Mouse (Mus musculus) myocyte (in vitro differentiated cells): ENCODE data around the gene Narf. TPM values are rescaled to one million over a fixed set of nuclear protein-coding genes. Genes with fewer than 3 reads are reported as not detected.

ENCODE experiments used
- H3K27me3 ChIP-seq: one replicate; pipeline ENCODE4 v1.6.1; 2011; ENCODE audit not compliant: control insufficient read depth, insufficient read depth, insufficient read length
- H3K36me3 ChIP-seq: one replicate; pipeline ENCODE4 v1.6.1; 2011; ENCODE audit not compliant: control insufficient read depth, insufficient read depth
- H3K4me2 ChIP-seq: one replicate; pipeline ENCODE4 v1.6.1; 2011; ENCODE audit warnings: low read depth, control low read depth
- H3K4me3 ChIP-seq: one replicate; pipeline ENCODE4 v1.5.1; 2011; ENCODE audit warnings: mild to moderate bottlenecking, control low read depth, moderate library complexity
- H3K79me2 ChIP-seq: one replicate; pipeline ENCODE4 v1.6.1; 2011; ENCODE audit not compliant: control insufficient read depth, insufficient read depth
- H3ac ChIP-seq: one replicate; pipeline ENCODE4 v1.6.1; 2011; ENCODE audit not compliant: control insufficient read depth, insufficient read length
- CEBPB ChIP-seq: IDR thresholded peaks from 2 replicates; pipeline ENCODE4 v1.6.1; 2011; ENCODE audit warnings: mild to moderate bottlenecking, moderate library complexity; ENCODE audit not compliant: poor library complexity, insufficient read depth, severe bottlenecking
- E2F4 ChIP-seq: IDR thresholded peaks from one replicate; pipeline ENCODE4 v1.6.1; 2011; ENCODE audit warnings: mild to moderate bottlenecking, control low read depth, moderate library complexity; ENCODE audit not compliant: insufficient read depth
- MAX ChIP-seq: IDR thresholded peaks from one replicate; pipeline ENCODE4 v1.6.1; 2011; ENCODE audit warnings: low read depth, mild to moderate bottlenecking, control low read depth
- MYOD1 ChIP-seq, 3 experiments: IDR thresholded peaks; one replicate each; pipeline ENCODE4 v1.6.1; 2011; ENCODE audit warnings: control low read depth in 2 of 3, low read depth in 2 of 3, mild to moderate bottlenecking in 2 of 3, moderate library complexity in 1 of 3; ENCODE audit not compliant: insufficient read length in 2 of 3, control insufficient read depth in 1 of 3
- MYOG ChIP-seq, 3 experiments: IDR thresholded peaks; one replicate each; pipeline ENCODE4 v1.6.1; 2011; ENCODE audit warnings: control low read depth in 2 of 3, low read depth in 2 of 3, mild to moderate bottlenecking in 2 of 3; ENCODE audit not compliant: insufficient read length in 2 of 3, control insufficient read depth in 1 of 3, insufficient read depth in 1 of 3
- POLR2A ChIP-seq: IDR thresholded peaks from one replicate; pipeline ENCODE4 v1.6.1; 2011; ENCODE audit warnings: low read depth, mild to moderate bottlenecking, control low read depth, moderate library complexity; ENCODE audit not compliant: insufficient read length
- POLR2AphosphoS2 ChIP-seq: IDR thresholded peaks from one replicate; pipeline ENCODE4 v1.6.1; 2011; ENCODE audit warnings: low read depth, control low read depth; ENCODE audit not compliant: insufficient read length
- REST ChIP-seq: IDR thresholded peaks from one replicate; pipeline ENCODE4 v1.6.1; 2011; ENCODE audit warnings: mild to moderate bottlenecking, control low read depth, moderate library complexity; ENCODE audit not compliant: insufficient read depth, insufficient read length
- SRF ChIP-seq: IDR thresholded peaks from one replicate; pipeline ENCODE4 v1.6.1; 2011; ENCODE audit warnings: low read depth; ENCODE audit not compliant: control insufficient read depth, insufficient read length
- TCF12 ChIP-seq: IDR thresholded peaks from one replicate; pipeline ENCODE4 v1.6.1; 2011; ENCODE audit warnings: mild to moderate bottlenecking, control low read depth; ENCODE audit not compliant: poor library complexity, insufficient read depth, severe bottlenecking
- TCF3 ChIP-seq: IDR thresholded peaks from one replicate; pipeline ENCODE4 v1.6.1; 2011; ENCODE audit warnings: low read depth, control low read depth; ENCODE audit not compliant: insufficient read length
- USF1 ChIP-seq: IDR thresholded peaks from one replicate; pipeline ENCODE4 v1.6.1; 2011; ENCODE audit warnings: low read depth, mild to moderate bottlenecking, control low read depth, moderate library complexity
- polyA plus RNA-seq: library from polyadenylated mRNA; unstranded; fragments of >200 nt; fragmentation: generic; extraction: Trizol; gene quantifications from one replicate; pipeline ENCODE4 v1.2.1, GENCODE M21; 2012; ENCODE audit warnings: missing spikeins

Narf gene
- polyA plus RNA-seq, 1 experiment, result 27.0 TPM

- Histone ChIP-seq H3K4me2 (peak within 1 kb of the TSS; percentile 78), H3K79me2 (no peaks in the 10 kb centered on the region), H3ac (peak within 1 kb of the TSS; percentile 41), H3K36me3 (peaks cover 12% of the 10 kb centered on the region), H3K4me3 (peak within 1 kb of the TSS; percentile 46), H3K27me3 (no peaks in the 10 kb centered on the region)
- TF ChIP-seq REST, result no peak
- no peak for TF ChIP-seq TCF3
- TF ChIP-seq POLR2AphosphoS2, result peak; percentile 67
- peak; percentile 73 for TF ChIP-seq POLR2A
- peak in 1 of 3 experiments; percentile 30 for TF ChIP-seq MYOG (IDR thresholded peaks at IDR 0.05; ENCODE audit: control insufficient read depth in 1 of 3, insufficient read depth in 1 of 3, insufficient read length in 2 of 3, low read depth in 2 of 3)
- peak in 2 of 3 experiments; percentile 51 to 76 for TF ChIP-seq MYOD1 (IDR thresholded peaks at IDR 0.05; ENCODE audit: control insufficient read depth in 1 of 3, insufficient read length in 2 of 3, low read depth in 2 of 3)
- TF ChIP-seq E2F4, result peak; percentile 33
Observed at GRCm38 (mm10) chr11:121204161-121205006, 32.7 kb upstream of the Narf start, which contains the start of the genes Hexdc and Ogfod3. Hexdc (plus strand) TSS chr11:121204433. Ogfod3 (minus strand) TSS chr11:121204711.

DNA sequence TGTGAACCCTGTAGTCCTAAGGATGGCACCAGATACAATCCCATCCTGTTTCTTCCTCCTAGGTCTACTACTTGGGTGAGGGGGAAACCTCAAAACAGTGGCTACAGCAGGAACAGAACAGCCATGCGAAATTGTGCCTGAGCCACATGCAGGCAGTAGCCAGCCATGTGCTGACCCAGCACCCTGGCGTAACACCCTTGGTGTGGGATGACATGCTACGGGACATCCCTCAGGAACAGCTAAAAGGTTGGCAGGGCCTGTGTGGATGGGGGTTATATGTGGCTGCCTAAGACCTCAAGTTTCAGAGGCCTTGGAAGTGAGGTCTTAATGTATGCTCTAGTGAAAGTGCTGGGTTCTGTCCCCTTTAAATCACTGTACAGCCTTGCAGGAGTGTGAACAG, 20.2 kb upstream of the Narf start:
- H3ac ChIP-seq, result no peak overlapping the region
- peaks cover 7% of the 10 kb centered on the region for H3K36me3 ChIP-seq
- no peak overlapping the region for H3K4me3 ChIP-seq
- no peaks in the 10 kb centered on the region for H3K79me2 ChIP-seq
- no peak for TF ChIP-seq E2F4
- TF ChIP-seq MYOD1 (IDR thresholded peaks at IDR 0.05; ENCODE audit: control insufficient read depth in 1 of 3, insufficient read length in 2 of 3, low read depth in 2 of 3), result no peak
- no peak for TF ChIP-seq MYOG (IDR thresholded peaks at IDR 0.05; ENCODE audit: control insufficient read depth in 1 of 3, insufficient read depth in 1 of 3, insufficient read length in 2 of 3, low read depth in 2 of 3)
- TF ChIP-seq TCF12, result no peak
- no peak for TF ChIP-seq MAX
- no peak for TF ChIP-seq CEBPB
- TF ChIP-seq TCF3, result no peak
- no peak for TF ChIP-seq SRF
- no peak for TF ChIP-seq POLR2AphosphoS2
- no peak for TF ChIP-seq USF1
- TF ChIP-seq REST, result no peak
- no peak for TF ChIP-seq POLR2A
- H3K27me3 ChIP-seq, result no peaks in the 10 kb centered on the region
- H3K4me2 ChIP-seq, result no peak overlapping the region

DNA sequence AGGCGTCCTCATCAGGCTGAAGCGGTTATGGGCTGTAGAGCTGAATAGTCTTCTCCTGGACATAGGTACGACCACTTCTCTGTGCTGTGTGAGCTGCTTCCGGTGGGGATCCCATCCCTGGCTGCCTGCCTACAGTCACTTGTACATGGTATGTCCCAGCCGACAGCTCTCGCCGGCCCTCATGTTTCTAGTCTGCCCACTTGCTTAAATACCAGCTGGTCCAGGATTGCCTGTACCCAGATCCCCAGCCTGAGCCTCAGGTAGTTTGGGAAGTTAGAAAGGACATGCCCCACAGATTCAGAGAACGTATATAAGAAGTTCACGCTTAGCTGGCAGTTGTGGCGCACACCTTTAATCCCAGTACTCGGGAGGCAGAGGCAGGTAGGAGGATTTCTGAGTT, 17.3 kb upstream of the Narf start:
- Histone ChIP-seq H3K27me3 (no peaks in the 10 kb centered on the region), H3K4me2 (no peak overlapping the region), H3K79me2 (no peaks in the 10 kb centered on the region), H3K36me3 (peaks cover 18% of the 10 kb centered on the region), H3K4me3 (no peak overlapping the region), H3ac (no peak overlapping the region)
- TF ChIP-seq TCF3 (no peak), POLR2AphosphoS2 (no peak), USF1 (no peak), MYOD1 (IDR thresholded peaks at IDR 0.05; ENCODE audit: control insufficient read depth in 1 of 3, insufficient read length in 2 of 3, low read depth in 2 of 3) (no peak), MYOG (IDR thresholded peaks at IDR 0.05; ENCODE audit: control insufficient read depth in 1 of 3, insufficient read depth in 1 of 3, insufficient read length in 2 of 3, low read depth in 2 of 3) (no peak), CEBPB (no peak), POLR2A (no peak), E2F4 (no peak), TCF12 (no peak), REST (no peak), MAX (no peak), SRF (no peak)

DNA sequence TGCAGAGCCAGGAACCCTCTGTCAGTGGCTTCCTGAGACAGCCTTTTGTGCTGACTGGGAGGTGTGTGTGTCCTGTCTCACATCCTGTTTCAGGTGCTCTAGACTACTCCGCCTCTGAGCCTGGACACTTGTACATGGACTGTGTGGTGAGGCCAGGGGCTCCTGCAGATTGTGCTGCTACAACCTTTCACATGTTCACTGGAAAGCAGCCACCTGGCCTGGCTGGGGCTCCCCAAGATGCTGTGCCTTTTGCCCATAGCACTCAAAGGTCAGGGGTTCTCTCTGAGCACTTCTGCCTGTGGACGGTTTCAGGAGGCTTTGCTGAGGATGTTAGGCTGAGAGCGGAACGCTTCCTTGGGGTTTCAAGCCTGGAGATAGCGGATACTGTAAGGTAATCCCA, 16.3 kb upstream of the Narf start:
- no peak overlapping the region for H3ac ChIP-seq
- no peaks in the 10 kb centered on the region for H3K27me3 ChIP-seq
- peaks cover 26% of the 10 kb centered on the region for H3K36me3 ChIP-seq
- no peak for TF ChIP-seq MYOG (IDR thresholded peaks at IDR 0.05; ENCODE audit: control insufficient read depth in 1 of 3, insufficient read depth in 1 of 3, insufficient read length in 2 of 3, low read depth in 2 of 3)
- TF ChIP-seq POLR2A, result no peak
- TF ChIP-seq TCF12, result no peak
- no peak for TF ChIP-seq MYOD1 (IDR thresholded peaks at IDR 0.05; ENCODE audit: control insufficient read depth in 1 of 3, insufficient read length in 2 of 3, low read depth in 2 of 3)
- TF ChIP-seq SRF, result no peak
- no peak for TF ChIP-seq E2F4
- no peak for TF ChIP-seq USF1
- TF ChIP-seq POLR2AphosphoS2, result no peak
- TF ChIP-seq CEBPB, result no peak
- no peak for TF ChIP-seq TCF3
- TF ChIP-seq MAX, result no peak
- no peak for TF ChIP-seq REST
- H3K4me3 ChIP-seq, result no peak overlapping the region
- H3K79me2 ChIP-seq, result no peaks in the 10 kb centered on the region
- H3K4me2 ChIP-seq, result no peak overlapping the region
